Mouse (Mus musculus): ENCODE data around the gene Dnase1l2.

Dnase1l2 gene

GRCm38 (mm10) chr17:24442632-24443155 lies at the start of gene Dnase1l2:
Gene Dnase1l2 (minus strand): TSS chr17:24443105.
- DNase-seq (ENCODE audit: low spot score in 2 of 2): no peak

- no peak for DNase-seq (ENCODE audit: low spot score in 2 of 2)
Observed at GRCm38 (mm10) chr17:24490399-24490798, 47.5 kb upstream of the Dnase1l2 start.

- no peak for DNase-seq (ENCODE audit: low spot score in 2 of 2)
Observed at GRCm38 (mm10) chr17:24489265-24490030, 46.5 kb upstream of the Dnase1l2 start.

- DNase-seq (ENCODE audit: low spot score in 2 of 2): no peak
Observed at GRCm38 (mm10) chr17:24488662-24489264, 45.9 kb upstream of the Dnase1l2 start.

GRCm38 (mm10) chr17:24488186-24488661 lies 45.3 kb upstream of the Dnase1l2 start, which contains the start of gene Caskin1:
Gene Caskin1 (plus strand): TSS chr17:24488601.
- DNase-seq (ENCODE audit: low spot score in 2 of 2): peak in 1 of 2 experiments; percentile 63

- DNase-seq (ENCODE audit: low spot score in 2 of 2): no peak
Observed at GRCm38 (mm10) chr17:24485090-24485860, 42.4 kb upstream of the Dnase1l2 start.

GRCm38 (mm10) chr17:24483495-24483894 lies 40.6 kb upstream of the Dnase1l2 start:
- no peak for DNase-seq (ENCODE audit: low spot score in 2 of 2)

- DNase-seq (ENCODE audit: low spot score in 2 of 2): no peak
Observed at GRCm38 (mm10) chr17:24481027-24481815, 38.3 kb upstream of the Dnase1l2 start.

GRCm38 (mm10) chr17:24480201-24480826 lies 37.4 kb upstream of the Dnase1l2 start:
- DNase-seq (ENCODE audit: low spot score in 2 of 2): no peak

- DNase-seq (ENCODE audit: low spot score in 2 of 2): no peak
Observed at GRCm38 (mm10) chr17:24479431-24479830, 36.5 kb upstream of the Dnase1l2 start.

GRCm38 (mm10) chr17:24478663-24479380 lies 35.9 kb upstream of the Dnase1l2 start, which contains the start of gene Mlst8:
Gene Mlst8 (minus strand): TSS chr17:24479078.
- DNase-seq (ENCODE audit: low spot score in 2 of 2): peak; percentile 94 to 95

- DNase-seq (ENCODE audit: low spot score in 2 of 2): no peak
Observed at GRCm38 (mm10) chr17:24477985-24478600, 35.2 kb upstream of the Dnase1l2 start.

GRCm38 (mm10) chr17:24477053-24477984 lies 34.4 kb upstream of the Dnase1l2 start:
- DNase-seq (ENCODE audit: low spot score in 2 of 2): no peak

- no peak for DNase-seq (ENCODE audit: low spot score in 2 of 2)
Observed at GRCm38 (mm10) chr17:24476022-24476776, 33.3 kb upstream of the Dnase1l2 start.

GRCm38 (mm10) chr17:24475586-24475985 lies 32.7 kb upstream of the Dnase1l2 start:
- DNase-seq (ENCODE audit: low spot score in 2 of 2): no peak

GRCm38 (mm10) chr17:24474557-24474956 lies 31.7 kb upstream of the Dnase1l2 start:
- no peak for DNase-seq (ENCODE audit: low spot score in 2 of 2)

- no peak for DNase-seq (ENCODE audit: low spot score in 2 of 2)
Observed at GRCm38 (mm10) chr17:24473612-24474275, 30.8 kb upstream of the Dnase1l2 start, which contains the start of gene Bricd5. Gene Bricd5 (plus strand): TSS chr17:24473884.

Measured in right cerebral cortex, postnatal 36 days (tissue).